Mouse (Mus musculus): ENCODE results near the gene Slit3.

- TF ChIP-seq CTCF (IDR thresholded peaks at IDR 0.05; ENCODE audit: extremely low read depth, insufficient read length, insufficient replicate concordance, low read depth, low read length) (no peak), POLR2A (IDR thresholded peaks at IDR 0.05; ENCODE audit: low read depth, low read length) (no peak)
These were observed 130.9 kb downstream of the Slit3 start for GRCm38 (mm10) chr11:35251910-35252309.
